Comparison of ENCODE assay signal across 8 mouse cellular contexts in the genomic region with DNA sequence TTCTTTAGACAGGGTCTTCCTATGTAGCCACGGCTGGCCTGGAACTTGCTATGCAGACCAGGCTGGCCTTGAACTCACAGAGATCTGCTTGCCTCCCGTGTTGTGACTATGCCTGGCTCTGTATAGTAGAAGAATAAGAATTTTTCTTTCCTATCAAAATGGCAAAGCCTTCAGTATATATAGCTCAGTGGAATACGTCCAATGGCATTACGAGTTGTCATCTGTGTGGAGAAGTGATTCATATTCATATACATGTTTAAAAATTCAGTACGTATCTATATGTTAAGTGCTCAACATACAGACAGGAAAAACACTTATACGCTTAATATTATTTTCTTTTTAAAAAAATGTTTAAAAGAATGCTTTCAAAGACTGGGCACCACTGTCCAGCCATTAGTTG. TPM values are rescaled to one million over a fixed set of nuclear protein-coding genes. Genes with fewer than 3 reads are reported as not detected.
DNase-seq lines count a peak whose midpoint lies in the region; ATAC-seq and TF ChIP-seq lines count a peak whose summit lies in the region.

No protein-coding gene starts in this region.

- no peak for TF ChIP-seq POLR2A in cortical plate, adult 2 months (IDR thresholded peaks at IDR 0.05; ENCODE audit: extremely low read depth, insufficient read depth, low read length)
- no peak for TF ChIP-seq POLR2A in myocyte (IDR thresholded peaks at IDR 0.05; ENCODE audit: insufficient read length, low read depth)

- H3K9me3 ChIP-seq in lung, embryonic 15.5 days = no peaks in the 10 kb centered on the region
- H3K9me3 ChIP-seq in hindbrain, embryonic 16.5 days (ENCODE audit: control insufficient read depth, low read length) = no peaks in the 10 kb centered on the region

- peak overlapping the region; percentile 90 for H3K4me3 ChIP-seq in lung, embryonic 15.5 days
- peak overlapping the region; percentile 43; the same call in 1 of the 2 replicates for H3K4me3 ChIP-seq in cortical plate, adult 2 months (ENCODE audit: insufficient read depth, low read length)
- peak overlapping the region; percentile 96 for H3K4me3 ChIP-seq in hindbrain, embryonic 16.5 days (ENCODE audit: low read length)
- H3K4me3 ChIP-seq in myocyte = peak overlapping the region; percentile 83

- H3ac ChIP-seq in myocyte (ENCODE audit: control insufficient read depth, insufficient read length) = peak overlapping the region; percentile 97

- peaks cover 15% of the 10 kb centered on the region; the same call in 1 of the 2 replicates for H3K4me1 ChIP-seq in lung, embryonic 15.5 days
- no peaks in the 10 kb centered on the region; the same call in 1 of the 2 replicates for H3K4me1 ChIP-seq in cortical plate, adult 2 months (ENCODE audit: control insufficient read depth, insufficient read depth, low read length)
- peaks cover 17% of the 10 kb centered on the region for H3K4me1 ChIP-seq in hindbrain, embryonic 16.5 days (ENCODE audit: control insufficient read depth, insufficient read depth, low read depth, low read length)

- H3K4me2 ChIP-seq in lung, embryonic 15.5 days = peak overlapping the region; percentile 54
- H3K4me2 ChIP-seq in hindbrain, embryonic 16.5 days (ENCODE audit: low read length) = peak overlapping the region; percentile 70
- H3K4me2 ChIP-seq in myocyte (ENCODE audit: low read depth) = peak overlapping the region; percentile 74

- no peak for TF ChIP-seq CTCF in cortical plate, adult 2 months (IDR thresholded peaks at IDR 0.05; ENCODE audit: extremely low read depth, insufficient read depth, low read length)

- H3K36me3 ChIP-seq in lung, embryonic 15.5 days = peaks cover 26% of the 10 kb centered on the region
- peaks cover 16% of the 10 kb centered on the region for H3K36me3 ChIP-seq in hindbrain, embryonic 16.5 days (ENCODE audit: control insufficient read depth, insufficient read depth, low read length)
- H3K36me3 ChIP-seq in myocyte (ENCODE audit: control insufficient read depth, insufficient read depth) = peaks cover 27% of the 10 kb centered on the region

- ATAC-seq in lung, embryonic 15.5 days (ENCODE audit: borderline replicate concordance, extremely low read depth, low FRiP score, low TSS enrichment) = no peak
- no peak for ATAC-seq in hindbrain, embryonic 16.5 days
- ATAC-seq in cerebellum, adult (ENCODE audit: insufficient number of reproducible peaks, low FRiP score, low TSS enrichment) = no peak

- H3K27me3 ChIP-seq in lung, embryonic 15.5 days = no peaks in the 10 kb centered on the region
- H3K27me3 ChIP-seq in hindbrain, embryonic 16.5 days (replicated peaks; ENCODE audit: control insufficient read depth, insufficient read depth, low read length) = no peaks in the 10 kb centered on the region
- no peaks in the 10 kb centered on the region for H3K27me3 ChIP-seq in myocyte (ENCODE audit: control insufficient read depth, insufficient read depth, insufficient read length)

- WGBS in lung, embryonic 15.5 days = 66% methylated on average over 6 of the region's 6 CpGs
- 75% methylated on average over 6 of the region's 6 CpGs for WGBS in hindbrain, embryonic 16.5 days

- peak overlapping the region; percentile 82 for H3K9ac ChIP-seq in lung, embryonic 15.5 days
- peak overlapping the region; percentile 87 for H3K9ac ChIP-seq in hindbrain, embryonic 16.5 days (ENCODE audit: low read depth, low read length)

- peaks cover 34% of the 10 kb centered on the region for H3K79me2 ChIP-seq in myocyte (ENCODE audit: control insufficient read depth, insufficient read depth)

- H3K27ac ChIP-seq in lung, embryonic 15.5 days = peak overlapping the region; percentile 99
- H3K27ac ChIP-seq in cortical plate, adult 2 months (ENCODE audit: insufficient read depth, low read length) = no peak overlapping the region
- H3K27ac ChIP-seq in hindbrain, embryonic 16.5 days (ENCODE audit: low read depth, low read length) = peak overlapping the region; percentile 99

- DNase-seq in lung, postnatal 14 days = no peak
- DNase-seq in thymus, postnatal 0 days (ENCODE audit: low spot score) = no peak
- DNase-seq in frontal cortex, postnatal 14 days (ENCODE audit: low spot score in 2 of 2) = no peak

TF ChIP-seq in myocyte, 11 proteins besides CTCF, POLR2A, EP300 and RAD21:
- no peak for TF ChIP-seq SRF (IDR thresholded peaks at IDR 0.05; ENCODE audit: control insufficient read depth, insufficient read length, low read depth)
- TF ChIP-seq REST (IDR thresholded peaks at IDR 0.05; ENCODE audit: insufficient read depth, insufficient read length) = no peak
- no peak for TF ChIP-seq USF1 (IDR thresholded peaks at IDR 0.05; ENCODE audit: low read depth)
- TF ChIP-seq POLR2AphosphoS2 (IDR thresholded peaks at IDR 0.05; ENCODE audit: insufficient read length, low read depth) = no peak
- no peak for TF ChIP-seq TCF3 (IDR thresholded peaks at IDR 0.05; ENCODE audit: insufficient read length, low read depth)
- TF ChIP-seq E2F4 (IDR thresholded peaks at IDR 0.05; ENCODE audit: insufficient read depth) = no peak
- TF ChIP-seq MAX (IDR thresholded peaks at IDR 0.05; ENCODE audit: low read depth) = no peak
- no peak for TF ChIP-seq TCF12 (IDR thresholded peaks at IDR 0.05; ENCODE audit: insufficient read depth, poor library complexity, severe bottlenecking)
- TF ChIP-seq MYOG (IDR thresholded peaks at IDR 0.05; ENCODE audit: control insufficient read depth in 1 of 3, insufficient read depth in 1 of 3, insufficient read length in 2 of 3, low read depth in 2 of 3) = no peak
- no peak for TF ChIP-seq CEBPB (IDR thresholded peaks at IDR 0.05; ENCODE audit: insufficient read depth, poor library complexity, severe bottlenecking)
- no peak for TF ChIP-seq MYOD1 (IDR thresholded peaks at IDR 0.05; ENCODE audit: control insufficient read depth in 1 of 3, insufficient read length in 2 of 3, low read depth in 2 of 3)
TF ChIP-seq in myocyte: peak in this region for 0.

RNA-seq across cellular contexts. Expression of a gene that starts 1.1 kb away (rescaled TPM):
- polyA plus RNA-seq in lung, embryonic 15.5 days (2015; fragmentation: Nextera tagmentation; extraction: Ambion mirVana) = 30.4 and 31.9 TPM in 2 replicates
- 27.4 and 27.5 TPM in 2 replicates for polyA plus RNA-seq in cortical plate, adult 2 months (2012; rRNA removed)
- 35.2 and 42.4 TPM in 2 replicates for polyA plus RNA-seq in hindbrain, embryonic 16.5 days (2015; fragmentation: Nextera tagmentation; extraction: Ambion mirVana)
- polyA plus RNA-seq in myocyte (2012; fragmentation: generic; extraction: Trizol) = 338 TPM
- 83.5 and 85.9 TPM in 2 replicates for polyA plus RNA-seq in thymus, postnatal 0 days (2015; fragmentation: Nextera tagmentation; extraction: Ambion mirVana)

Comparison
In these comparisons a context has a peak if more than half of its experiments do, and no peak if none do; other contexts are left out.
1. H3K4me3 ChIP-seq: peak in every context shown above with its lines; median percentile 96 in hindbrain, embryonic 16.5 days; 90 in lung, embryonic 15.5 days; 83 in myocyte; 43 in cortical plate, adult 2 months.